Mouse (Mus musculus) hindbrain, postnatal 0 days (tissue): ENCODE measurements around the gene Gpr161. TPM values are rescaled to one million over a fixed set of nuclear protein-coding genes. Genes with fewer than 3 reads are reported as not detected.
A peak's percentile ranks its signal among the peaks of the same experiment; 100 is the strongest.

Source experiments
- ATAC-seq: fragments of 200-750 bp; cut with Nextera tagmentation; 2 replicates; pipeline ENCODE4 v1.8.0; 2017; ENCODE audit warnings: mild to moderate bottlenecking, moderate TSS enrichment, moderate library complexity
- DNase-seq: peaks from one replicate; pipeline ENCODE4 v3.0.0-alpha.2; 2015; ENCODE audit warnings: low spot score
- H3K27ac ChIP-seq: fragments of 300-500 bp; sonication (generic); 2 replicates; pipeline ENCODE4 v1.5.1; 2014; ENCODE audit warnings: mild to moderate bottlenecking
- H3K27me3 ChIP-seq: fragments of 300-500 bp; sonication (generic); 2 replicates; pipeline ENCODE4 v1.6.1; 2014; ENCODE audit warnings: low read length, mixed read lengths; ENCODE audit not compliant: insufficient read depth
- H3K36me3 ChIP-seq: fragments of 300-500 bp; sonication (generic); 2 replicates; pipeline ENCODE4 v1.6.1; 2014; ENCODE audit warnings: low read length, mixed read lengths; ENCODE audit not compliant: insufficient read depth
- H3K4me1 ChIP-seq: fragments of 300-500 bp; sonication (generic); 2 replicates; pipeline ENCODE4 v1.6.1; 2014; ENCODE audit warnings: antibody characterized with exemption, low read length, mixed read lengths; ENCODE audit not compliant: insufficient read depth
- H3K4me2 ChIP-seq: fragments of 300-500 bp; sonication (generic); 2 replicates; pipeline ENCODE4 v1.6.1; 2014; ENCODE audit warnings: low read depth, mild to moderate bottlenecking, low read length, moderate library complexity, mixed read lengths
- H3K4me3 ChIP-seq: fragments of 300-500 bp; sonication (generic); 2 replicates; pipeline ENCODE4 v1.5.1; 2014; ENCODE audit warnings: low read length
- H3K9ac ChIP-seq: fragments of 300-500 bp; sonication (generic); replicated peaks from 2 replicates; pipeline ENCODE4 v1.6.1; 2014; ENCODE audit warnings: mild to moderate bottlenecking, low read length, moderate library complexity, mixed read lengths
- H3K9me3 ChIP-seq: fragments of 300-500 bp; sonication (generic); 2 replicates; pipeline ENCODE4 v1.6.1; 2016; ENCODE audit warnings: low read length, mixed read lengths
- CTCF ChIP-seq: IDR thresholded peaks from 2 replicates; pipeline ENCODE4 v1.5.1; 2016; ENCODE audit warnings: antibody characterized with exemption, control low read depth, low read depth
- WGBS: fragments of 180-500 bp; shearing (Covaris S2); extraction: QIAGEN DNeasy Blood & Tissue Kit; methylation state at CpG from one replicate; pipeline ENCODE4 v1.1.7; 2014; 5-methylcytosine and 5-hydroxymethylcytosine counted together
- polyA plus RNA-seq: library from polyadenylated mRNA; unstranded; fragments of >200 nt; fragmentation: Nextera tagmentation; extraction: Ambion mirVana; gene quantifications from 2 replicates; pipeline ENCODE4 v1.2.1, GENCODE M21; 2015
- total RNA-seq: library from RNA; depleted of rRNA; stranded (reverse); fragments of >200 nt; gene quantifications from 2 replicates; pipeline ENCODE4 v1.2.3, GENCODE M21; 2014

The Gpr161 gene
- total and polyA plus RNA-seq, 2 experiments from 2014 or later = 2.1 to 52.0 TPM

DNA sequence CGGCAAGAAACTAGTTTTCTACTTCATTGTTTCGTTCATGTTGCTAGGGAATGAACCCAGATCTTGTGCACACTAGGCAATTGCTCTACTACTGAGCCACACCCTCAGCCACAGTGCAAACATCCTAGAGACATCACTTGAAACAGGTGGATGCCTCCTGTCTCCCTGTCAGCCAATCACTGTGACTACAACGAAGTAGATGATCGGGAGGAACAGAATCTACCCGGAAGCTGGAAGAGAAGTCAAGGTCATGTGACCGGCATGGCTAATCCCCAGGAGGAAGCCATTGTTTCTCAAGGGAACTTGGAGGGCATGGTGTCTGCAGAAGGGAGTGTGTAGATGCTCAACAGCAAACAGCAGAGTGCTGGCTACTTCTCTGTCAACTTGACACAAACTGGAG is 20.6 kb upstream of the Gpr161 start:
- TF ChIP-seq CTCF = no peak
- Histone ChIP-seq H3K9ac (no peak overlapping the region), H3K4me1 (no peaks in the 10 kb centered on the region), H3K27me3 (no peaks in the 10 kb centered on the region), H3K36me3 (no peaks in the 10 kb centered on the region), H3K4me2 (no peak overlapping the region), H3K4me3 (no peak overlapping the region), H3K27ac (no peak overlapping the region), H3K9me3 (no peaks in the 10 kb centered on the region)
- ATAC-seq (no peak), DNase-seq (no peak)
- WGBS = 86% methylated on average over 6 of the region's 6 CpGs

DNA sequence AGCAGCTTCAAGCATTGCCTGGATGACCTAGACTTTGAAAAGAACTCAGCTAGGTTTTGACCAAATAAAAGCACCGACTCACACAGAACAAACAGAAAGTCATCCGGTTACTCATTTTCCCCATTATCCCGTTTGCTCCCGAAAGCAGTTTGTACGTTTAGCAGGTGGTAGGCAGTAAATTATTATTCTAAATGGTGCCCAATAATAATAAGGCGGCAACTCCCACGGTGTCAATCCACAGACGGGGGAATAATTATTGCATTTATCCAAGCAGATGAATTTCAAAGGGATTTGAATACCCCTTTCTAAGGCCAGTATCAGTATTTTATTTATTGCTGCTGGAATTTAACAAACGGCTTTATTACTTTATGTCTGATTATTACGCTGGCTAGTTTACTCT is 14.8 kb upstream of the Gpr161 start:
- DNase-seq (no peak), ATAC-seq (no peak)
- H3K4me3 ChIP-seq = peak overlapping the region; percentile 86
- no peak for TF ChIP-seq CTCF
- H3K27ac ChIP-seq = peak overlapping the region; percentile 86; the same call in 1 of the 2 replicates
- H3K9me3 ChIP-seq = no peaks in the 10 kb centered on the region
- H3K9ac ChIP-seq = peak overlapping the region; percentile 90
- H3K36me3 ChIP-seq = no peaks in the 10 kb centered on the region
- H3K27me3 ChIP-seq = no peaks in the 10 kb centered on the region
- WGBS = 30% methylated on average over 10 of the region's 10 CpGs
- H3K4me2 ChIP-seq = peak overlapping the region; percentile 83
- peaks cover 9% of the 10 kb centered on the region; the same call in 1 of the 2 replicates for H3K4me1 ChIP-seq

DNA sequence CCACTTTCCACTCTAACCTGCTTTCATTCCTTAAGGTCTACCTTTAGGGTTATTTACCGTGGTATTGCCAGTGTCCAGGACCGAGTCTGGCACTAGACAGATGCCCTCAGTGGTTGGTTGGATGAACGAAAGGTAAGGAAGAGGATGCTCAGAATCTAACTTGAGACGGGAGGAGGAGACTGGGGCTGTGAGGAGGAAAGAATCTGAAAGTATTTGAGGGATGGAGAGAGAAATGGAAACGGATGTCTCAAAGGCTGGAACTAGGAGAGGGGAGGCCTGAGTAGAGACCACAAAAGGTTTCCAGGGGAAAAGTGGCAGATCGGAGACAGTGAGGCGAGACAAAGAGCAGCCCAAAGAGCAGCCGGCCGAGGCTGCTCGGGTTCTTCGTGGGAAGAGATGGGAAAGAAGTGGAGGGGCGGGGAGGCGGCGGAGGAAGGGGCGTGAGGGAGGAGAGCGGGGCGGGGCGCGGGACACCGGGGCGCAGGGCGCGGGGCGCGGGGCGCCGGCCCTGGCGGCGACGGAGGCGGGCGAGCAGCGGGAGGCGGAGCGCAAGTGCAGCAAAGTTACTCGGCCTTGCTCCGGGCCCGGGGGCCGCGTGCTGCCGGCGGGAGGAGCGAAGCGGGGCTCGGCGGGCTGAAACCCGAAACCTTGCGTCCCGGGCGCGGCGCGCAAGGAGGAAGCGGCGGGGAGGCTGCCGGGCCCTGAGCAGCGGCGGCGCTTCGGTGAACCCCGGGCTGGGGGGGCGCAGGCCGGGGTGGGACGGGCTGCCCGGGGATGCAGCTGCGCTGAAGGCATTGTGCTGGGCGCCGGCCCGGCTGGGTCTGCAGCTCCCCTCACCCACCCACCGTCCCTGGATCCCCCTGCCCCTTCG is 14.0 kb upstream of the Gpr161 start:
- Histone ChIP-seq H3K4me3 (peak overlapping the region; percentile 86), H3K9ac (peak overlapping the region; percentile 90), H3K4me1 (peaks cover 9% of the 10 kb centered on the region; the same call in 1 of the 2 replicates), H3K9me3 (no peaks in the 10 kb centered on the region), H3K27ac (peak overlapping the region; percentile 86), H3K36me3 (no peaks in the 10 kb centered on the region), H3K4me2 (peak overlapping the region; percentile 83), H3K27me3 (no peaks in the 10 kb centered on the region)
- DNase-seq (peak; percentile 64), ATAC-seq (peak; percentile 83)
- no peak for TF ChIP-seq CTCF
- WGBS = 1% methylated on average over 31 of the region's 71 CpGs

DNA sequence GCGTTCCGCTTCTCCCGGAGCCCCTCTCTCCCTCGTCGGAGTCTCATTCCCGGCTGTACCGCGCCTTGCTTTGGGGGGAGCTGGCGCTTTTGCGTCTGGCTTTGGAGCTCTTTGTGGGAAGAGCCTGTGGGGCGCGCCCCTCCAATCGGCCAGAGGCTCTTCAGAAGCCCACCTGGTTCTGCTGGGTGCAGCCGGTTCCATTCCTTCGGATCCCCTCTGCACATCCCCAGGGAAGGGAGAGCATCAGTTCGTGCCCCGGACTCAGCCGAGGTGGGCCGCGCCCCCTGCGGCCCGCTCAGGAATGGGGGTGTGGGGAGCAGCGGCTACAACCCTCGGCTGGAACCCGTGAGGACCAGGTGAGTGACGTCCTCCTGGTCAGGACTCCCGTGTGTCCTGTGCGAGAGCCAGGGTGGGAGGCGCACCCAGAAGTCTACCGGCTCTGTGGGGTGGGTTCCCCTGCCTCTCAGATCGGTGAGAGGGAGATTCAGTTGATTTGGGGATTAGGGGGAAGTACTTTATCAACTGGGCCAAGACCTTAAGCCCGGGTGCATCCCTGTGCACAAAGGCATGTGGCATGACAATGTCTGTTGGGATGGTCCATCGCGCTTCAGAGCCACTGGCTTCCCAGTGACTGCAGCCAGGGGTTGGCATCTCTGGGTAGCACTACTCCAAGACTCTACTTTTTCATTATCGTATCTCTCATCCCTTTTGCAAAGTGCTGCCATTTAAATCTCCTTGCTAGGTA is 13.2 kb upstream of the Gpr161 start:
- Histone ChIP-seq H3K4me2 (peak overlapping the region; percentile 83), H3K36me3 (no peaks in the 10 kb centered on the region), H3K27ac (peak overlapping the region; percentile 86), H3K27me3 (no peaks in the 10 kb centered on the region), H3K4me1 (peaks cover 9% of the 10 kb centered on the region; the same call in 1 of the 2 replicates), H3K4me3 (peak overlapping the region; percentile 86), H3K9me3 (no peaks in the 10 kb centered on the region), H3K9ac (peak overlapping the region; percentile 90)
- ATAC-seq = peak; percentile 62
- no peak; the same call in 1 of the 2 replicates for TF ChIP-seq CTCF
- under 1% methylated on average over 30 of the region's 35 CpGs for WGBS
- DNase-seq = peak; percentile 60

DNA sequence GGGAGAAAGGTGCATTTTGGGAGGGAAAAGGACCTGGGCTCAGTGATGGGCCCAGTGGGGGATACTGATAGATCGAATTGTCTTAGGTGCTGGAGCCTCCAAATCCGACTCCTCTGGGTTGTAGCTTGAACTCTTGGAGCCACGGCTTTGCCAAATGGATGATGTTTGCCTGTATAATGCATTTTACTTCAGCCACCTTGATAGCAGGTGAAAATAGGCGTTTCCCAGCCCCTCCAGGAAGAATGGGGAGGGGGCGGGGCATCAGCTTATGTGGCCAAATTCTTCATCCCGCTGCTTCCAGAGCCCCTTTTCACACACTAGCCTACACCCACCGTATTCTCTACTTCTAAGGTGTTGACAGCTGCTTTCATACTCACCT is 12.6 kb upstream of the Gpr161 start:
- ATAC-seq = 0 out of 2 replicates have a peak, but pooled peaks have one; percentile 1
- TF ChIP-seq CTCF = no peak
- no peak for DNase-seq
- Histone ChIP-seq H3K9ac (peak overlapping the region; percentile 90), H3K4me1 (peaks cover 9% of the 10 kb centered on the region; the same call in 1 of the 2 replicates), H3K4me3 (peak overlapping the region; percentile 86), H3K4me2 (peak overlapping the region; percentile 83), H3K36me3 (no peaks in the 10 kb centered on the region), H3K27me3 (no peaks in the 10 kb centered on the region), H3K9me3 (no peaks in the 10 kb centered on the region), H3K27ac (no peak overlapping the region)
- 14% methylated on average over 7 of the region's 7 CpGs for WGBS

DNA sequence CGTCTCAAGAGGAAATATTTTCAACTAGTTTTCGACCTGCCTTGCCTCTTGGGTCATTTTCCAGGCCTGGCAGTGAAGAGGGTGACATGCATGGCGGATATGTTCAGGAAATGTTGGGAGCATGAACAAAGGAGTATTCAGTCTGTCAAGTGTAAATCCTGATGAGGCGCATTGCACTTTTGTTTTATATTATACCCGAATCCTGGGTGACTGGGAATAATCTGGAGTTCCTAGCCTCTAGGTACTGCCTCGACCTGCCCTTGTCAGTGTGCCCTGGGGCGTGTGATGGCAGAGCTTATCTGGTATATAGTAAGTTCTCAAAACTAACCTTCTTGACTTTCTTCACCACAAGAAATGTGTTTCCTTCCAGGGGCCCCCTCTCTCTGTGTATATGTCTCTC is 11.5 kb upstream of the Gpr161 start:
- ATAC-seq (no peak), DNase-seq (no peak)
- TF ChIP-seq CTCF = no peak
- Histone ChIP-seq H3K27me3 (no peaks in the 10 kb centered on the region), H3K4me2 (peak overlapping the region; percentile 83), H3K9ac (no peak overlapping the region), H3K4me1 (peaks cover 9% of the 10 kb centered on the region; the same call in 1 of the 2 replicates), H3K27ac (no peak overlapping the region), H3K9me3 (no peaks in the 10 kb centered on the region), H3K4me3 (0 out of 2 replicates have a peak overlapping the region, but pooled peaks have one; percentile 86), H3K36me3 (no peaks in the 10 kb centered on the region)
- 59% methylated on average over 7 of the region's 7 CpGs for WGBS
